ENCODE assay signal across 7 mouse cellular contexts in the genomic region with DNA sequence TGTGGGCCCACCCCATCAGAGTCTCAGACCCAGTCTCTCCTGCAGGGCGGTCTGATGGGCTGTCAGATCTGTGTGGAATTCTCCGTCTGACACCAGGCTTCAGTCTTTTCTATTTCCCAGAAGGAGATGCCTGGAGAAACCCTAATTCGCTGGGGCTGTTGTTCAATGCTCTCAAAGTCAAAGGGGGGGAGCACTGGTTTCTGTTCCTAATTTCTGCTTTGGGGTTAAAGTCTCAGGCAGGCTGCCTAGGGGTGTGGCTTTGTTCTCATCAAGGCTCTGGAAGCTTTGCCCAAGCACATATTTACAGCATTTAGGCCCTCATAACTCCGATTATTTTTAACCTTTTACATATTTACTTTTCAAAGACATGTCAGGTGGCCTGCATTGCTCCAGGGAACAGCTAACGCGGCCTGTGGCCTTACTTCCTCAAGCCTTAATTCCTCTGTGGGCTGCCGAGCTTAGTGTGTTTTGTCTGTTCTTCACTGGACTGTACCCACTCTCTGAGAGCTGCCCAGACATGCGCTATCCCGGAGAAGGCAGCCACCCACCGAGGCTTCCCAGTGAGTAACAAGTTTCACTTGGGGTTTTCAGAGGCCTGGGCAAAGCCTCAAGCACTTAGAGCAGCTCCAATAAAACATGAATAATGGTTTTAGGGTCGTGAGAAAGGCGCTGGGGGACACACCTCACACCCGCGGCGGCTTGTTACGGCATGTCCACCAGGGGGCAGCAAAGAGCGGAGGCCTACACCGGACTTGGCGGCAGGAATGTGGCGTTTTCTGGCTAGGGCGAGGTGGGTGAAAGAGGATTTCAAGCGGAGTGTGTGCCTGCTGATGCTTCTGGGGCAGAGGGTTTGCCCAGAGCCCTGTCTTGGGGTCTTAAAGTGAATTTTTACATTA. TPM values are rescaled to one million over a fixed set of nuclear protein-coding genes. Genes with fewer than 3 reads are reported as not detected.
DNase-seq lines count a peak whose midpoint lies in the region; ATAC-seq and TF ChIP-seq lines count a peak whose summit lies in the region.

No protein-coding gene starts in this region.

- H3K27me3 ChIP-seq in kidney, embryonic 16.5 days (ENCODE audit: insufficient read depth, low read length): peaks cover 24% of the 10 kb centered on the region
- peaks cover 1% of the 10 kb centered on the region; the same call in 1 of the 2 replicates for H3K27me3 ChIP-seq in spleen, adult 2 months (ENCODE audit: control insufficient read depth, insufficient read depth, low read length)

- H3K36me3 ChIP-seq in kidney, embryonic 16.5 days (ENCODE audit: insufficient read depth, low read length): no peaks in the 10 kb centered on the region
- no peaks in the 10 kb centered on the region for H3K36me3 ChIP-seq in spleen, adult 2 months (ENCODE audit: control insufficient read depth, insufficient read depth, low read length)

- 18% methylated on average over 22 of the region's 22 CpGs for WGBS in kidney, embryonic 16.5 days
- WGBS in spleen, adult 2 months: 14% methylated on average over 22 of the region's 22 CpGs

- peak; percentile 87 for TF ChIP-seq CTCF in spleen, adult 2 months (IDR thresholded peaks at IDR 0.05; ENCODE audit: extremely low read depth, insufficient read depth, insufficient read length, insufficient replicate concordance)

- ATAC-seq in kidney, embryonic 16.5 days (ENCODE audit: low FRiP score, low TSS enrichment): no peak

- no peak for TF ChIP-seq POLR2A in spleen, adult 2 months (IDR thresholded peaks at IDR 0.05; ENCODE audit: low read depth, low read length)

- H3K9me3 ChIP-seq in kidney, embryonic 16.5 days (ENCODE audit: low read length): no peaks in the 10 kb centered on the region

- DNase-seq in right cerebral cortex, postnatal 14 days: peak; percentile 74
- no peak for DNase-seq in right cerebral cortex, adult 18-20 months
- DNase-seq in brain, adult 2 months (ENCODE audit: low read depth, low spot score): peak; percentile 59
- DNase-seq in forelimb bud, embryonic 11.5 days (ENCODE audit: low read depth, low spot score): peak; percentile 55
- DNase-seq in lung, postnatal 10 days: peak; percentile 85
- peak; percentile 63 to 72 for DNase-seq in spleen, adult 2 months (ENCODE audit: low read depth in 1 of 2, low spot score in 2 of 2)

- H3K9ac ChIP-seq in kidney, embryonic 16.5 days (replicated peaks; ENCODE audit: low read length): peak overlapping the region; percentile 6; the same call in 1 of the 2 replicates

- no peak overlapping the region for H3K4me3 ChIP-seq in kidney, embryonic 16.5 days (ENCODE audit: low read length)
- peak overlapping the region; percentile 38 for H3K4me3 ChIP-seq in spleen, adult 2 months (ENCODE audit: extremely low read depth, insufficient read depth, insufficient read length)

- no peak overlapping the region for H3K27ac ChIP-seq in kidney, embryonic 16.5 days (ENCODE audit: low read length)
- peak overlapping the region; percentile 85 for H3K27ac ChIP-seq in spleen, adult 2 months (ENCODE audit: insufficient read depth, low read length)

- H3K4me1 ChIP-seq in kidney, embryonic 16.5 days (ENCODE audit: insufficient read depth, low read length): no peaks in the 10 kb centered on the region
- peaks cover 4% of the 10 kb centered on the region; the same call in 1 of the 2 replicates for H3K4me1 ChIP-seq in spleen, adult 2 months (ENCODE audit: control insufficient read depth, insufficient read depth, insufficient read length)

- H3K4me2 ChIP-seq in kidney, embryonic 16.5 days (replicated peaks; ENCODE audit: low read depth, low read length): 0 out of 2 replicates have a peak overlapping the region, but pooled peaks have one; percentile 22

RNA-seq across cellular contexts. Expression of a gene that starts 6.6 kb away (rescaled TPM):
- polyA plus RNA-seq in kidney, embryonic 16.5 days (2015; fragmentation: Nextera tagmentation; extraction: Ambion mirVana): 0.14 and 0.57 TPM in 2 replicates
- not detected in 2 replicates for polyA plus RNA-seq in spleen, adult 2 months (2012; rRNA removed)

RNA-seq across cellular contexts. Expression of a gene that starts 12.7 kb away (rescaled TPM):
- polyA plus RNA-seq in kidney, embryonic 16.5 days (2015; fragmentation: Nextera tagmentation; extraction: Ambion mirVana): 75.1 and 76.4 TPM in 2 replicates
- polyA plus RNA-seq in spleen, adult 2 months (2012; rRNA removed): 15.4 and 17.9 TPM in 2 replicates

RNA-seq across cellular contexts. Expression of a gene that starts 13.1 kb away (rescaled TPM):
- polyA plus RNA-seq in kidney, embryonic 16.5 days (2015; fragmentation: Nextera tagmentation; extraction: Ambion mirVana): 22.2 and 30.6 TPM in 2 replicates
- polyA plus RNA-seq in spleen, adult 2 months (2012; rRNA removed): 2.1 and 2.7 TPM in 2 replicates

RNA-seq across cellular contexts. Expression of a gene that starts 49.5 kb away (rescaled TPM):
- polyA plus RNA-seq in kidney, embryonic 16.5 days (2015; fragmentation: Nextera tagmentation; extraction: Ambion mirVana): 1.9 and 3.0 TPM in 2 replicates
- polyA plus RNA-seq in spleen, adult 2 months (2012; rRNA removed): 17.0 and 27.0 TPM in 2 replicates
